Mouse (Mus musculus) right cerebral cortex, postnatal 25 days (tissue): ENCODE measurements around the gene Myog.

Experiments
- DNase-seq: peaks from one replicate; pipeline ENCODE4 v3.0.0; 2022

Myog gene

GRCm38 (mm10) chr1:134326841-134327346, 37.1 kb downstream of the Myog start:
- DNase-seq: no peak

GRCm38 (mm10) chr1:134331879-134332635, 42.3 kb downstream of the Myog start:
- peak; percentile 69 for DNase-seq

- DNase-seq: peak; percentile 64
Observed at GRCm38 (mm10) chr1:134332770-134333271, 43.0 kb downstream of the Myog start, which contains the start of gene Ppfia4. TSS of gene Ppfia4 (minus strand) at chr1:134332928.

- no peak for DNase-seq
Observed at GRCm38 (mm10) chr1:134333371-134334110, 43.8 kb downstream of the Myog start.

- no peak for DNase-seq
Observed at GRCm38 (mm10) chr1:134334111-134334827, 44.5 kb downstream of the Myog start.

GRCm38 (mm10) chr1:134335211-134335923, 45.6 kb downstream of the Myog start:
- DNase-seq: peak; percentile 68

GRCm38 (mm10) chr1:134335924-134336810, 46.4 kb downstream of the Myog start:
- DNase-seq: no peak

- no peak for DNase-seq
Observed at GRCm38 (mm10) chr1:134336958-134337710, 47.3 kb downstream of the Myog start.

- DNase-seq: no peak
Observed at GRCm38 (mm10) chr1:134339162-134339561, 49.4 kb downstream of the Myog start.

- no peak for DNase-seq
Observed at GRCm38 (mm10) chr1:134339757-134340619, 50.2 kb downstream of the Myog start.

GRCm38 (mm10) chr1:134341641-134342277, 52.0 kb downstream of the Myog start:
- DNase-seq: no peak
